Mouse (Mus musculus): Measurements from ENCODE around the gene Pabpc4. TPM values are rescaled to one million over a fixed set of nuclear protein-coding genes. Genes with fewer than 3 reads are reported as not detected.
A peak's percentile ranks its signal among the peaks of the same experiment; 100 is the strongest.

Gene Pabpc4
- 28.0 and 30.0 TPM in 2 replicates for polyA plus RNA-seq (2015; fragmentation: Nextera tagmentation; extraction: Ambion mirVana)

DNA sequence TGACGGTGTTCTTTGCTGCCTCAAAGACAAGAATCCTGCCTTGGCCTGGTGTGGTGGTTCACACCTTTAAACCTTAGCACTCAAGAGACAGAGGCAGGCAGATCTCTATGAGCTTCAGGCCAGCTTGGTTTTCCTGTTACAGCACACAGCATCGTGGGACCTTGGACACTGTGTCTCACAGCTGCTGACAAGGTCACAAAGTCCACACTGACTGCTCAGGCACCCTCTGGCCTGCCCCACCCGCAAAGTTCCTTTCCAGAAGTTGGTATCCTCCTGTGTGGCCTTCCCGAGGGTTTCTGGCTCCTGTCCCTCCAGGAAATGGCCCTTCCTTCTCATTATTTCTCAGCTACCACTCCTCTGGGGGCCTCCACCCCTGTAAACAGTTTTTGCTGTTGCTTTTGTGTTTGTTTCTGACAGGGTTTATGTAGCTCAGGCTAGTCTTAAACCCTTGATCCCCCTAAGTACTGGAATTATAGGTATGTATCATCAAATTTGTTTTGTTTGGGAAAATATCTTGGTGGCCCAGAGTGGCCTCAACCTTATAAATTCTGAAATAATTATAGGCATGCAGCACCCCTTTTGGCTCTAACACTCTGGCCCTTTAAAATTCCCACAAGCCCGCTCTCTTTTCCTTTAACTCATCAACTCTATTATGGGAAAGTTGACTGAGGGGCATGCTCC is at the start of gene Pabpc4:
TSS of gene Pabpc4 (plus strand) at position 631 of the 681 bp plus-strand sequence.
- H3K9ac ChIP-seq: no peak within 1 kb of the TSS
- H3K4me3 ChIP-seq: no peak within 1 kb of the TSS
- H3K4me2 ChIP-seq: no peak within 1 kb of the TSS
- H3K27ac ChIP-seq: no peak within 1 kb of the TSS
- H3K4me1 ChIP-seq (replicated peaks): peaks cover 11% of the 10 kb centered on the region
- H3K36me3 ChIP-seq: no peaks in the 10 kb centered on the region
- no peak for ATAC-seq (ENCODE audit: low FRiP score)
- H3K9me3 ChIP-seq: no peaks in the 10 kb centered on the region
- H3K27me3 ChIP-seq: no peaks in the 10 kb centered on the region
- WGBS: 74% methylated on average over 5 of the region's 5 CpGs

- Histone ChIP-seq H3K9me3 (no peaks in the 10 kb centered on the region), H3K36me3 (no peaks in the 10 kb centered on the region), H3K4me1 (replicated peaks) (peaks cover 13% of the 10 kb centered on the region), H3K4me2 (no peak overlapping the region), H3K9ac (no peak overlapping the region), H3K27ac (no peak overlapping the region), H3K27me3 (no peaks in the 10 kb centered on the region; the same call in 1 of the 2 replicates), H3K4me3 (no peak overlapping the region)
- 95% methylated on average over 9 of the region's 9 CpGs for WGBS
- no peak for ATAC-seq (ENCODE audit: low FRiP score)
Observed at GRCm38 (mm10) chr4:123213975-123214374, 48.2 kb upstream of the Pabpc4 start.

DNA sequence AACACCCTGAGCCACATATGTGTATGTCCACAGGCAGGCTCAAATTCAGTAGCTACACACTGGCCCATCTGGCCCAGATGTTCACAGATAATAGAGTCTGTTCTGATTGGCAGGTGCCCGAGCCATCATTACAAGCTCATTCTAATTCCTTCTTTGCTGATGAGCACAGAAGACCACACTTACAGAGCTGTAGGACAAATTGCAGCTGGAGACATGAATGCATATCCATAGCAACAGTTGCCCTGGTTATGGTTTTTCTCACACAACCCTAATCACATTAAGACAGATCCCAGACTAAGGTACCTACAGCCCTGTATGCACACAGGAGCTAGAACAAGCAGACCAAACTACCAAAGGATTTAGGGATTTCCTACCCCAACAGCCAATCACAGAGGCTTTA is 46.8 kb upstream of the Pabpc4 start:
- no peak overlapping the region for H3K9ac ChIP-seq
- H3K4me1 ChIP-seq (replicated peaks): peaks cover 13% of the 10 kb centered on the region
- no peaks in the 10 kb centered on the region for H3K9me3 ChIP-seq
- no peak overlapping the region for H3K4me3 ChIP-seq
- no peak for ATAC-seq (ENCODE audit: low FRiP score)
- H3K27ac ChIP-seq: no peak overlapping the region
- WGBS: 71% methylated on average over 1 of the region's 1 CpGs
- peaks cover 4% of the 10 kb centered on the region; the same call in 1 of the 2 replicates for H3K27me3 ChIP-seq
- no peak overlapping the region for H3K4me2 ChIP-seq
- H3K36me3 ChIP-seq: no peaks in the 10 kb centered on the region

GRCm38 (mm10) chr4:123216782-123217181 is 45.4 kb upstream of the Pabpc4 start:
- ATAC-seq (ENCODE audit: low FRiP score): no peak
- Histone ChIP-seq H3K4me1 (replicated peaks) (peaks cover 13% of the 10 kb centered on the region), H3K36me3 (no peaks in the 10 kb centered on the region), H3K9me3 (no peaks in the 10 kb centered on the region), H3K4me2 (no peak overlapping the region), H3K4me3 (no peak overlapping the region), H3K27me3 (peaks cover 4% of the 10 kb centered on the region; the same call in 1 of the 2 replicates), H3K27ac (no peak overlapping the region), H3K9ac (no peak overlapping the region)
- WGBS: 32% methylated on average over 1 of the region's 1 CpGs

DNA sequence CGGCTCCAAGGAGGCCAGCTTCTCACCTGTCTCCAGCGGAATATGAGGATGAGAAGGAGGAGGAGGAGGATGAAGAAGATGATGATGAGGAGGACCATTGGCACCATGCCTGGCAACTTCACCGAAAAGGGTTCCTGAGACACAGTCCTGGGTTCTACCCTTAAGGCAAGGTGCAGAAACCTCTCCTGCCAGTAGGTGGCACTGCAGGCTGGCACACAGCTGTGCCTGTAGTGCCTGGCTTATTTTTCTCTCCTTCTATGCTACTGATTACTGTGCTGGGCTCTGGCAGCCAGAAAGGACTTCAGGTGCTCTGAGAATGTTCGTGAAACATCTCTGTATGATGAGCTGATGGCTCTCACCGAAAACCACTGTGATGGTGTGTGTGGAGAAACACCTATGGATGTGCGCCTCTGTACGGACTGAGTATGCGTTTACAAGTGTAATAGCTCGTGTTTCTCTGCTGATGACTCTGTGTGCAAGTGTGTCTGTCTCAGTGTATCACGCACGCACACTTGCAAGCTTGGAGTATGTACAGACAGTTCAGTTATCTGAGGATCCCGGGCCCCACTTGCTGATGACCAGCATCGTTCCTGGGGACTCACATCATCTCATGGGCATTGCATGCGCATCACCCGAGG is 42.3 kb upstream of the Pabpc4 start:
- Histone ChIP-seq H3K36me3 (no peaks in the 10 kb centered on the region), H3K4me1 (replicated peaks) (peaks cover 12% of the 10 kb centered on the region), H3K9ac (no peak overlapping the region), H3K4me3 (no peak overlapping the region), H3K27ac (no peak overlapping the region), H3K4me2 (no peak overlapping the region), H3K9me3 (no peaks in the 10 kb centered on the region), H3K27me3 (peaks cover 4% of the 10 kb centered on the region; the same call in 1 of the 2 replicates)
- 73% methylated on average over 15 of the region's 15 CpGs for WGBS
- ATAC-seq (ENCODE audit: low FRiP score): peak; percentile 85

- Histone ChIP-seq H3K4me2 (no peak overlapping the region), H3K36me3 (no peaks in the 10 kb centered on the region), H3K27ac (no peak overlapping the region), H3K4me1 (replicated peaks) (peaks cover 4% of the 10 kb centered on the region; the same call in 1 of the 2 replicates), H3K9me3 (no peaks in the 10 kb centered on the region), H3K4me3 (no peak overlapping the region), H3K9ac (no peak overlapping the region), H3K27me3 (peaks cover 4% of the 10 kb centered on the region; the same call in 1 of the 2 replicates)
- ATAC-seq (ENCODE audit: low FRiP score): no peak
- 77% methylated on average over 4 of the region's 4 CpGs for WGBS
Observed at GRCm38 (mm10) chr4:123220637-123221036, 41.5 kb upstream of the Pabpc4 start.

DNA sequence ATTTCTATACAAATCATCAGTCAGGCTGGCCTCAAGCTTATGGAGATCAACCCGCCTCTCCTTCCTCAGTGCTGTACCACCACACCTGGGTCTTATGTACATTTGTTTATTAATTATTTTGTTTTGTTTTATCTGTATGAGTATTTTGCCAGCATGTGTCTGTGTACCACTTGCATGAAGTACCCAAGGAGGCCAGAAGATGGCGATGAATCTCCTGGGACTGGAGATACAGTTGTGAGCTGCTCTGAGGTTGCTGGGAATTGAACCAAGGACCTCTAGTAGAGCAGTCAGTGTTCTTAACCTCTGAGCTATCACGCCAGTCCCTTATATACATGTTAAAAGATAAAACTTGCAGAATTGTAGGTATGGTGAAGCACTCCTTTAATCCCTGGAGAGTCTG is 38.8 kb upstream of the Pabpc4 start:
- ATAC-seq (ENCODE audit: low FRiP score): no peak
- no peaks in the 10 kb centered on the region for H3K9me3 ChIP-seq
- 55% methylated on average over 3 of the region's 3 CpGs for whole genome bisulfite sequencing
- H3K4me2 ChIP-seq: no peak overlapping the region
- H3K36me3 ChIP-seq: no peaks in the 10 kb centered on the region
- peaks cover 11% of the 10 kb centered on the region for H3K4me1 ChIP-seq (replicated peaks)
- no peak overlapping the region for H3K9ac ChIP-seq
- no peak overlapping the region for H3K4me3 ChIP-seq
- H3K27me3 ChIP-seq: peaks cover 4% of the 10 kb centered on the region; the same call in 1 of the 2 replicates
- H3K27ac ChIP-seq: no peak overlapping the region

GRCm38 (mm10) chr4:123225718-123226403 is 36.3 kb upstream of the Pabpc4 start:
- Histone ChIP-seq H3K27ac (no peak overlapping the region), H3K9ac (no peak overlapping the region), H3K36me3 (no peaks in the 10 kb centered on the region), H3K4me3 (no peak overlapping the region), H3K4me1 (replicated peaks) (peaks cover 12% of the 10 kb centered on the region), H3K27me3 (peaks cover 10% of the 10 kb centered on the region; the same call in 1 of the 2 replicates), H3K9me3 (no peaks in the 10 kb centered on the region), H3K4me2 (no peak overlapping the region)
- no peak for ATAC-seq (ENCODE audit: low FRiP score)
- 66% methylated on average over 10 of the region's 10 CpGs for WGBS

- H3K9me3 ChIP-seq: no peaks in the 10 kb centered on the region
- 0 out of 2 replicates have a peak overlapping the region, but pooled peaks have one; percentile 12 for H3K27ac ChIP-seq
- peaks cover 24% of the 10 kb centered on the region for H3K27me3 ChIP-seq
- peaks cover 12% of the 10 kb centered on the region for H3K4me1 ChIP-seq (replicated peaks)
- no peaks in the 10 kb centered on the region for H3K36me3 ChIP-seq
- WGBS: 48% methylated on average over 4 of the region's 4 CpGs
- ATAC-seq (ENCODE audit: low FRiP score): no peak
- no peak overlapping the region for H3K4me2 ChIP-seq
- H3K4me3 ChIP-seq: no peak overlapping the region
- no peak overlapping the region for H3K9ac ChIP-seq
Observed at GRCm38 (mm10) chr4:123227707-123228106, 34.4 kb upstream of the Pabpc4 start.

DNA sequence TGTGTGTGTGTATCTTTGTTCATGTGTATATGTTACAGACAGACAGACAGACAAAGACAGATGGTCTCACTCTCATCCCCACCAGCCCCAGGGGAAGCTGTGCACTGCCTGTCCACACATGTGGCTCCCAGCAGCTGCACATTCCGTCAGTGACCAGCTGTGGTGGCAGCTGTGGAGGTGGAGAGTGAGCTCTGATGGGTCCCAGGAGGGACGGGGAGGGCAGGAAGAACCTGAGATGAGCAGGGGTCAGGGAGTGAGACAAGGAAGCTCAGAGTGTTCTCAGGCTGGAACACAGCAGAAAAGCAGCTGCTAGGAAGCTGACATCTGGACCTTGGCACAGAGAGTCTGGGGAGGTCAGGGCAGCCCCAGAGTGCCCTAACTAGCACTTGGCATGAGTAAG is 33.9 kb upstream of the Pabpc4 start:
- ATAC-seq (ENCODE audit: low FRiP score): no peak
- Histone ChIP-seq H3K4me1 (replicated peaks) (peaks cover 12% of the 10 kb centered on the region), H3K4me2 (no peak overlapping the region), H3K27me3 (peaks cover 29% of the 10 kb centered on the region), H3K9me3 (no peaks in the 10 kb centered on the region), H3K36me3 (no peaks in the 10 kb centered on the region), H3K4me3 (no peak overlapping the region), H3K9ac (no peak overlapping the region), H3K27ac (0 out of 2 replicates have a peak overlapping the region, but pooled peaks have one; percentile 12)
- WGBS: 43% methylated on average over 2 of the region's 2 CpGs

- WGBS: 82% methylated on average over 11 of the region's 11 CpGs
- no peak overlapping the region for H3K4me3 ChIP-seq
- H3K4me1 ChIP-seq (replicated peaks): peaks cover 20% of the 10 kb centered on the region
- H3K36me3 ChIP-seq: no peaks in the 10 kb centered on the region
- H3K9ac ChIP-seq: no peak overlapping the region
- ATAC-seq (ENCODE audit: low FRiP score): no peak
- peaks cover 38% of the 10 kb centered on the region for H3K27me3 ChIP-seq
- no peak overlapping the region for H3K4me2 ChIP-seq
- H3K9me3 ChIP-seq: no peaks in the 10 kb centered on the region
- H3K27ac ChIP-seq: no peak overlapping the region
Observed at GRCm38 (mm10) chr4:123229166-123229565, 33.0 kb upstream of the Pabpc4 start.

GRCm38 (mm10) chr4:123232841-123233240 is 29.3 kb upstream of the Pabpc4 start:
- 68% methylated on average over 3 of the region's 3 CpGs for WGBS
- Histone ChIP-seq H3K36me3 (no peaks in the 10 kb centered on the region), H3K27me3 (peaks cover 59% of the 10 kb centered on the region), H3K27ac (no peak overlapping the region), H3K4me1 (replicated peaks) (peaks cover 16% of the 10 kb centered on the region), H3K9ac (no peak overlapping the region), H3K4me3 (no peak overlapping the region), H3K4me2 (no peak overlapping the region), H3K9me3 (no peaks in the 10 kb centered on the region)
- ATAC-seq (ENCODE audit: low FRiP score): no peak

Data from hindbrain, embryonic 13.5 days (tissue).